Mouse (Mus musculus) MEL-GATA-1-ER (cell line): ENCODE measurements around the gene Myo9b.

ENCODE experiments used
- DNase-seq: peaks from one replicate; pipeline ENCODE4 v3.0.0-alpha.2; 2012; ENCODE audit warnings: low read depth; ENCODE audit errors: extremely low read depth

Gene Myo9b

DNA sequence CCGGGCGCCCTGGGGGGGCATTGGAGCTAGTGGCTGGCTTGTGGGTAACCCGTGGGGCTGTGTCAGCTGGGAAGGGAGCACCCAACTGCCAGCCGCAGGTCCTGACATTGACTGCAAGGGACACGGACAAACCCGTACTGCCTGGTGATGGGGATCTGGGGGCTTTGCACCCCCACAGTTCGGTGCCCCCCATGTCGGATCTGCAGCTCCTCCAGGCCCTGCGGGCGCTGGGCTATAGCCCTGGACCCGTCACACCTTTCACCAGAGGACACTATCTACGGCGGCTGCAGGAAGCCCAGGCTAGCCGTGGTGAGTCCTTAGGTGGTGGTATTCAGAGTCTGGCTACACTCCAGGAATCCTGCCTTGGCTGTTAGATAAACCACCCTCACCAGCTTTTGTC, 134.9 kb downstream of the Myo9b start:
- DNase-seq, result no peak

DNA sequence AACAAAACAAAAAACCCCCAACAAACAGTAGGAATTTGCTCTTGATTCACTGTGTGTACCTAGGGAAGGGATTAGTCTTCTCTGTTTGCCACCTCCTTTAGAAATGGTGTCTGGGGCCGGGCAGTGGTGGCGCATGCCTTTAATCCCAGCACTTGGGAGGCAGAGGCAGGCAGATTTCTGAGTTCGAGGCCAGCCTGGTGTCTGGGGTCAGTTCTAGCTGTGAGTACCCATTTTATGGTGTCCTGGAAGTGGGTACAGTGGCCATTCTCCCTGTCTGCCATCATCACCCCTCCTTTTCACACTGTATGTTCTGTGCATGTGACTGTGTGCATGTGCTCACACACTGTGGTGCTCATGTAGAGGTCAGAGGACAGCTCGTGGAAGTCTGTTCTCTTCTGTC, 135.7 kb downstream of the Myo9b start:
- DNase-seq, result no peak
